Mouse (Mus musculus) testis, adult 2 months (tissue): ENCODE measurements around the gene Riok1. TPM values are rescaled to one million over a fixed set of nuclear protein-coding genes. Genes with fewer than 3 reads are reported as not detected.

Source experiments
- H3K27ac ChIP-seq: fragments of 200-500 bp; 2 replicates; pipeline ENCODE4 v1.5.1; 2012; ENCODE audit warnings: low read depth, low read length; ENCODE audit not compliant: control insufficient read depth, insufficient read depth
- H3K27me3 ChIP-seq: fragments of 200-500 bp; 2 replicates; pipeline ENCODE4 v1.6.1; 2012; ENCODE audit warnings: mild to moderate bottlenecking, low read length, moderate library complexity; ENCODE audit not compliant: control insufficient read depth, insufficient read depth
- H3K36me3 ChIP-seq: fragments of 200-500 bp; 2 replicates; pipeline ENCODE4 v1.6.1; 2012; ENCODE audit warnings: mild to moderate bottlenecking, low read length; ENCODE audit not compliant: control insufficient read depth, insufficient read depth
- H3K4me1 ChIP-seq: fragments of 200-500 bp; 2 replicates; pipeline ENCODE4 v1.6.1; 2012; ENCODE audit warnings: low read length; ENCODE audit not compliant: control insufficient read depth, insufficient read depth
- H3K4me3 ChIP-seq: fragments of 200-500 bp; 2 replicates; pipeline ENCODE4 v1.5.1; 2012; ENCODE audit warnings: low read depth, mild to moderate bottlenecking, low read length, moderate library complexity, mixed read lengths; ENCODE audit not compliant: control insufficient read depth
- CTCF ChIP-seq: fragments of 200-500 bp; IDR thresholded peaks from 2 replicates; pipeline ENCODE4 v1.5.1; 2012; ENCODE audit warnings: low read depth, mild to moderate bottlenecking, inconsistent platforms, low read length, moderate library complexity; ENCODE audit not compliant: control insufficient read depth, insufficient read depth, insufficient replicate concordance
- POLR2A ChIP-seq: fragments of 200-500 bp; IDR thresholded peaks from 2 replicates; pipeline ENCODE4 v1.6.1; 2012; ENCODE audit warnings: low read depth, mild to moderate bottlenecking, inconsistent platforms, low read length, moderate library complexity; ENCODE audit not compliant: control insufficient read depth
- polyA plus RNA-seq: library from polyadenylated mRNA; depleted of rRNA; stranded (reverse); fragments of >200 nt; gene quantifications from 2 replicates; pipeline ENCODE4 v1.2.3, GENCODE M21; 2012; rRNA removed

Gene Riok1
- 9.9 and 11.8 TPM in 2 replicates for polyA plus RNA-seq

GRCm38 (mm10) chr13:38036343-38037043, at the start of gene Riok1:
Riok1 (plus strand) TSS chr13:38036995.
- H3K36me3 ChIP-seq: no peaks in the 10 kb centered on the region; the same call in 1 of the 2 replicates
- H3K4me3 ChIP-seq: peak within 1 kb of the TSS; percentile 93
- H3K27me3 ChIP-seq: no peaks in the 10 kb centered on the region
- H3K27ac ChIP-seq: peak within 1 kb of the TSS; percentile 95
- H3K4me1 ChIP-seq: peaks cover 4% of the 10 kb centered on the region
- TF ChIP-seq POLR2A (no peak; the same call in none of the 2 replicates), CTCF (no peak)

- TF ChIP-seq CTCF (no peak), POLR2A (no peak)
- no peak overlapping the region for H3K27ac ChIP-seq
- peaks cover 3% of the 10 kb centered on the region for H3K36me3 ChIP-seq
- H3K4me1 ChIP-seq: peaks cover 4% of the 10 kb centered on the region; the same call in 1 of the 2 replicates
- H3K4me3 ChIP-seq: no peak overlapping the region
- no peaks in the 10 kb centered on the region for H3K27me3 ChIP-seq
These were observed 47.1 kb upstream of the Riok1 start for GRCm38 (mm10) chr13:37989701-37990100.

GRCm38 (mm10) chr13:37992638-37993371, 44.0 kb upstream of the Riok1 start:
- TF ChIP-seq CTCF: no peak
- Histone ChIP-seq H3K27me3 (no peaks in the 10 kb centered on the region), H3K4me1 (peaks cover 4% of the 10 kb centered on the region; the same call in 1 of the 2 replicates), H3K36me3 (peaks cover 2% of the 10 kb centered on the region), H3K27ac (no peak overlapping the region), H3K4me3 (peak overlapping the region; percentile 88)

GRCm38 (mm10) chr13:37993376-37993703, 43.5 kb upstream of the Riok1 start:
- H3K36me3 ChIP-seq: peaks cover 2% of the 10 kb centered on the region
- H3K4me1 ChIP-seq: peaks cover 4% of the 10 kb centered on the region; the same call in 1 of the 2 replicates
- H3K4me3 ChIP-seq: peak overlapping the region; percentile 88
- no peak for TF ChIP-seq CTCF
- no peak for TF ChIP-seq POLR2A
- peak overlapping the region; percentile 92 for H3K27ac ChIP-seq
- no peaks in the 10 kb centered on the region for H3K27me3 ChIP-seq

- H3K4me3 ChIP-seq: peak within 1 kb of the TSS; percentile 88
- no peaks in the 10 kb centered on the region for H3K27me3 ChIP-seq
- H3K27ac ChIP-seq: peak within 1 kb of the TSS; percentile 92
- peaks cover 4% of the 10 kb centered on the region; the same call in 1 of the 2 replicates for H3K4me1 ChIP-seq
- H3K36me3 ChIP-seq: peaks cover 2% of the 10 kb centered on the region
- no peak for TF ChIP-seq CTCF
- peak; percentile 89 for TF ChIP-seq POLR2A
These were observed 42.9 kb upstream of the Riok1 start, which contains the start of gene Ssr1 for GRCm38 (mm10) chr13:37993704-37994404. Ssr1 (minus strand) TSS chr13:37994217.

GRCm38 (mm10) chr13:37994405-37994749, 42.4 kb upstream of the Riok1 start:
- no peak overlapping the region; the same call in 1 of the 2 replicates for H3K27ac ChIP-seq
- no peak for TF ChIP-seq POLR2A
- no peak for TF ChIP-seq CTCF
- peaks cover 4% of the 10 kb centered on the region; the same call in 1 of the 2 replicates for H3K4me1 ChIP-seq
- H3K4me3 ChIP-seq: peak overlapping the region; percentile 88
- no peaks in the 10 kb centered on the region for H3K27me3 ChIP-seq
- peaks cover 2% of the 10 kb centered on the region for H3K36me3 ChIP-seq

- Histone ChIP-seq H3K27me3 (no peaks in the 10 kb centered on the region), H3K4me3 (no peak overlapping the region), H3K36me3 (no peaks in the 10 kb centered on the region), H3K27ac (no peak overlapping the region), H3K4me1 (no peaks in the 10 kb centered on the region; the same call in 1 of the 2 replicates)
- TF ChIP-seq CTCF (no peak), POLR2A (no peak)
These were observed 37.1 kb upstream of the Riok1 start for GRCm38 (mm10) chr13:37999713-38000112.
